Mouse (Mus musculus) erythroblast, adult 5-6 weeks (primary cell): Measurements from ENCODE around the gene Trim44. TPM values are rescaled to one million over a fixed set of nuclear protein-coding genes. Genes with fewer than 3 reads are reported as not detected.
A peak's percentile ranks its signal among the peaks of the same experiment; 100 is the strongest.

Source experiments
- ATAC-seq: replicated peaks from 2 replicates; pipeline ENCODE4 v1.8.0; 2016; ENCODE audit warnings: moderate number of reproducible peaks, mild to moderate bottlenecking, moderate TSS enrichment, inconsistent platforms; ENCODE audit not compliant: poor library complexity, low FRiP score, severe bottlenecking
- total RNA-seq, 2 experiments: library from RNA; stranded (forward) in 1 of 2; stranded (reverse) in 1 of 2; fragments of 150-400 nt in 1 of 2; fragments of 200-764, 138-1000 nt in 1 of 2; gene quantifications; 2 replicates each; pipeline versions ENCODE4 v1.2.3 to v1.2.4; 2015 to 2017; ENCODE audit warnings: low replicate concordance in 2 of 2

Gene Trim44
- total RNA-seq, 2 experiments from 2014 or later = 37.7 to 42.0 TPM

DNA sequence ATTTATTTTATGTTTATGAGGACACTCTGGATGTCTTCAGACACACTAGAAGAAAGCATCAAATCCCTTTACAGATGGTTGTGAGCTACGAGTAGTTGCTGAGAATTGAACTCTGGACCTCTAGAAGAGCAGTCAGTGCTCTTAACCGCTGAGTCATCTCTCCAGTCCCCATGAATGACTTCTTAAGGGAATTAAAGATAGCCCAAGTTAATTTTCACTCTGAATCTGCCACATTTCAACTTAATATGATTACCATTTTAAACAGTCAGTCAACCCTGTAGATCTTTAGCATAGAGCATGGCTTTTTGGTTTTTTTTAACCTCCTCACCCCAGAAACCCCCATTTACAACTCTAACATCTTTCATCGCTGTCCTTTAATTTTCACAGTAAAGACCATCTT, 2.1 kb upstream of the Trim44 start:
- ATAC-seq = no peak

DNA sequence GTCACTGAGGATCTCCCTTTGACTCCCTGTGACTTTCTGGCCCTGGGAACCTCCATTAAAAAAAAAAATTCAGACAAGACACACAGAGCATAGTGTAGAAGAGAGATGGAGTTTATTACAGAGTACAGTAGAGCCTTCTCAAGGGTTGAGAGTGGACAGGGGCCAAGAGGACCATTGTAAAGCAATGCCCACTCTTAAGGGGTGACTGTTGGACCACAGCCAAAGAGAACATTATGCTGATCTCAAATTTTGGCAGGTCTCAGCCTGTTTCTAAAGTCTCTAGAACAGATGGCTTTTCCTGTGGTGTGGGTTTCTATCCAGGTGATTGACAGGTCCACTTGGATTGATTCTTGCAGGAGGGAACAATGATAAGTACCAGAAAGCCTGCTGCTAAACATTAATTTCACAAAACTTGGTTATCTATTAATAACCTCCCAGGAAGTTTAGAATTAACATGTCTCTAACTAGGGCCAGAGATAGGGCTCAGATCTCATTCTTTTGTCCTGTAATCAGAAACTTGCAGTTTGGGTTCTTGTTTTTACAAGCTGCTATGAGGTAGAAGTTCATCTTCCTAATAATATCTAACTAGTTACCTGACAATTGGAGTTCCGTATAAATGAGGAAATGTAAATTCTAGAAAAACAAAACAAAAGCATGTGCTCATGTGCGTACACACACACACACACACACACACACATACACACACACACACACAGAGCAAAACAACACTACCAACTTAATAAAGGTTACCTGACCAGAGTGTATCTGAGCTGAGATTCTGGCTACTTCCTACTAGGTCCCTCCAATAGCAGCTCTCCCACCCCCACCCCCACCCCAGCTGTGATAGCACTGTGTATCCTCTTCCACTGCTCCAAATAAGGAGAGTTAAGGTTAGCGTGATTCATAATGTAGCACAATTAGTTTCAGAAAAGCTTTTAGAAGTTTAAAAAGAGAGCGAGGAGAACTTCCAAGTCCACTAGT, 1.0 kb downstream of the Trim44 start:
- no peak for ATAC-seq

DNA sequence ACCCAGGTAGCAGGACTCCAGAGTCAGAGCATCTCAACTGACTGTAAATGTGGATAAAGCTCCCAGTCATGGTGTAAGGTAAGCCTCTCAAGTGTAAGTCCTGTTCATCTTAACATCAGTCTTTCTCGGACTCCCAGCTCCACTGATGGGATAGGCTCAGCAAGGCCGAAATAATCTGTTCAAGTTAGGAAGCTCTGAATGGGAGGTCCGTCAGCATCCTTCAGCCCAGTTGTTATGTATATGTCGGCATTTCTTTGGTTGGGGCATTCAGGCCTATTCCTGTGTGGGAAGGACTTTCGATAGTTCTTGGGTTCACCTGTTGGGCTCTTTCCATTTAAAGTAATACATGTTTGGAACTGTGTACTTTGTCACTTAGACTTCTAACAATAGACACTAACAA, 3.6 kb downstream of the Trim44 start:
- no peak for ATAC-seq

DNA sequence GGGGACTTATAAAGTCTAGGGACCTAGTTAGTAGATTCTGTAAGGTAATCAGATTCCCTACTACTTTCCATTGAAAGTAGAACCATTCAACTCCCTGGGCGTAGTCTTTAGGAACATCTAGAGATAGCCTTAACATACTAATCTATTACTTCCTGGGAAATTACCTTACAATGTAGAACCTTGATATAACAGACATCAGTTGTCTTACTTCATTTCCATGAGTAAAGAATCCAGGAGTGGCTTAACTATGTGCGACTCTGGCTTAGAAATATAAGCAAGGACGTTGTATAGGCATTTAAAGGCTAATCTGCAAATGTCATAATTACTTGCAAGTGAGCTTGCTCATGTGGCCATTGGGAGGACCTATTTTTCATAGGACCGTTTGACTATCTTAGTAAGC, 4.3 kb downstream of the Trim44 start:
- ATAC-seq = no peak

DNA sequence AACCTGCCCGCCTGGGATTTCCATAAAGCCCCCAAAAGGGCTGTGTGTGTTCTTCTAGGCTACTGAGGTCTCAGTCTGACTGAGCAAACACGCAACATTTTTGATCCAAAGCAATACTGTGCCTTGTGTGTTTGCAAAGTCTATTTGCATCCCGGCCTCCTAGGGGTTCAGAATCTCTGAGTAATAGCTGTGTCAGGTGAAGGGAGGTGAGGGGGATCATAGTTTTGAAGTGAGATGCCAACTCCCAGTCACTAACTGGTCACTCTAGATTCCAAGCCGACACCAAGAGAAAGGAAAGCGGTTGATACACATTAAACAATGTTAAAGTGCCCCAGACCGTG, 6.3 kb downstream of the Trim44 start:
- ATAC-seq = no peak

DNA sequence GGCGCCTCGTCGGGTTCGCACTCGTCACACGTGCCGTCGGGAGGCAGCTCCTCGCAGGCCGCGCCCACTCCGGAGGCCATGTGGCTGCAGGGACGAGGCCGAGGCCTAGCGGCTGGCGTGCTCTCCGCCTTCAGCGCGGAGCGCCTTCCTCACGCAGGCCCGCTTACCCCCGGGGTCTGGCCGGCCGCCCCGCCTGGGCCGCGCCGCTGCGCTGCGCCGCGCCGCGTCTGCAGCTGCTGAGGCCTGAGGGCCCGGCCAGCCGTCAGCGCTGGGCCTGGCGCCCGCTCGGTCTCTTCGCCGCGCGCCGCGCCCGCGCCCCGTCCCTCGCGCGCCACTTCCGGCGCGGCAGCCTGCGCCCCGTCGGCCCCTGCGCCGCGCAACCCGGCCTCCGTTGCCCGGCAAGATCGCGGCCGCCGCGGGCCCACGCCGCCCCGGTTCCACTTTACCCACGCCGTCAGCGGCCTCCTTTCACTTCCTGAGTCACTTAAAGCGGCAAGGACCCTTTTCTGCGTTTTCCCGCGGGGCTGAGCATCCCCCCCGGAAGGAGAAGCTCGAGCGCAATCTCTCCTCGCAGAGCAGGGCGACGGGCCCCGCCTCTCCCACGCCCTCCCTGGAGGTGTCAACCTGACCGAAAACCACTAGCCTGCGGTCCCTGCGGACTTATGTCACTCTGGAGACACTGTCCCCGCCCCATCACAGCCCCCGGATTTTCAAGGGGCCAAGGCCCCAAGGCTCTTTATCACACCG, 6.8 kb downstream of the Trim44 start:
- peak; percentile 95 for ATAC-seq

DNA sequence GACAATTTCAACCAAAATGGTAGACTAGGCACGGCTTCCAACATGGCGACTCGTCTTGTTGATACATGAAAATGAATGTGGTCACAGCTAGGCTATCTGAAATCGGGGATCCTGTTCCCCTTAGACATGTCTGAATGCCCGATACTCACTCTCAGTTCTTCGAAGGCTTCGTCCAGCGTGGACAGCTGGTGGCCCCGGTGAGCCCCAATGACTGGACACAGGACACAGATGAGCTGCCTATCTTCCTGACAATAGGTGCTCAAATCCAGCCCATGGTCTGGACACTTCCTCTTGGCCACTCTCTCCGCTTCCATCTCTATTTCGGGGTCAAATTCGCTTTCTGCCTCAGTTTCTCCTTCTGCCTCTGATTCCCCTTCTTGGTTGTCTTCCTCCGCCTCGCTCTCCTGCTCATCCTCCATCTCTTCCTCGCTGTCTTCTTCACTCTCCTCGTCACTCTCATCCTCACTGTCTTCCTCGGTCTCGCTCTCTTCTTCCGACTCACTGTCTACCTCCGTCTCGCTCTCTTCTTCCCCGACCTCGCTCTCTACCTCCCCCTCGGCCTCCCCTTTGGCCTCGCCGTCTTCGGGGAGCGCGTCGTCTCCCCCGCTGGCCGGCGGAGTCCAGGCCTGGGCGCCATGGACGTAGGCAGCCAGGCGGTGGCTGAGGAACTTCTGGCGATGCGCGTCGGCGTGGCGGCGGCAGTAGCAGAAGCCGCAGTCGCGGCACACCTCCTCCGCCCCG, 7.6 kb downstream of the Trim44 start:
- ATAC-seq = no peak

DNA sequence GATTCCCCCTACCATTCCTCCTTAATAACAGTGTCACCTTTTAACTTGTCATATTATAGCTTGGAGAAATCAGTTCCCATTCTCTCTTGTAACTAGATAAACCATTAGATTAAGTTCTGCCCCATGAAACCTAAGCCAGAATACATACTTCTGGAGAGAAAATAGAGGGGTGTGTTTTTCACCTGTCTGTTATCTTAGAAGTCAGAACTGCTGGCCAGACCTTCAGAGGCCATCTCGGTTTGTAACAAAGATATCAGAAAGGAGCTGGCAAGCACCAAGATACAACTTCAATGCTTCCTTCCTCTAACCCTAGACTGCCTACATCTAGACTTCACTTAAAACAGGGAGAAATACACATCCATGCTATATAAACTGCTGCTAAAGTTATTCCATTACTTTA, 11.1 kb downstream of the Trim44 start:
- no peak for ATAC-seq

DNA sequence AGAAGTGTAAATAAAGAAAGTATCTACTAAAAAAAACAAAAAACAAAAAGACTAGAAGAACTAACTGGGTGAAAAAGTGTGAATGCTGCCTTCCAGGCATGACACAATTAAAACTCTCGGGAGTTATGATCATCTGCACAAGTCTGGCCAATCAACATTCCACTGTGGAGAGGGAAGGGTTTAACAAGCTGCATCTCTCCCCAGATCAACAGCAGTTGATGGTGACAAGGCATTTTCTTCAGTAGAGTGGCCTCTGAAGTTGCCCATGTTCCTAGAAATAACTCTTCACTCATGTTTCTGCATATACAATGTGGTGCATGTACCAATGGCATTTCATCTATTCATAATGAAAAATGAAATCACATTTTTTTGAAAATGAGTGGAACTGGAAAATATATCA, 14.2 kb downstream of the Trim44 start:
- no peak; the same call in 1 of the 2 replicates for ATAC-seq

DNA sequence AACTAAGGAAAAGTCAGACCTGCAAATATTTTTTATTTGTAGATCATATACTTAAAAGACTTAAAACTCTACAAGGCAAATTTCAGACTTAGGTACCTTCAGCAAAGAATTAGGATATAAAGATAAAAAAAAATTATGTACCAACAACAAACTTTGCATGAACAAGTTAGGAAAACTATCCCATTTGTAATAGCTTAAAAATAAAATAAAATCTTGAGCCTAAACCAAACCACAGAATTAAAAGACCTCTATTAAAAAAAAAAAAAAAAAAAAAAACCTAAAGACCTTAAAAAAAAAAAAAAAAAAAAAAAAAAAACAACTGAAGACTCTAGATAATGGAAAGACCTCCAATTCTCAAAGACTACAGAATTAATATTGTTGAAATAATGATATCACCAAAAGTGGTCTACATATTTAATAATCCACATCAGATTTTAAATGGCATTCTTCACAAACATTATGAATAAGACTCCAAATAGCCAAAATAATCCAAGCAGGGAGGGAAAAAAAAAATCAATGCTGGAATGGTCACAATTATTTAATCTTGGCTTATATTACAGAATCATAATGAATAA, 22.2 kb downstream of the Trim44 start:
- no peak for ATAC-seq

DNA sequence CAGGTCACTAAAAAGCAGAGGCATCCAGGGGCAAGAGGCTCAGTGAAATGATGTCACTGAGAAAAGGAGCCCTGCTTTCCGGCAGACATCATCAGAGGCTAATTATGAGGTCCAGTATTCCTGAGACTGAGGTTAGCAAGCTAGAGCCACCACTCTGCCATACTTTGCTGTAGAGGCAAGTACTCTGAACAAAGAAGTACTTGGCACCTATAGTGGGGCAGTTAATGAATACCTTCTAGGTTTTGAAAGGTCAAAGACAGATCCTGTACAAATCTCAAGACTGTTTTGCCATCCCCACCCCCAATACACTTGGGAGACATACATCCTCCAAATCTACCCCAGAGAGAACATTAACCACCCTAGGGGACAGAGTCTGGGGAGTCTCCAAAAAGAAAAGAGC, 23.1 kb downstream of the Trim44 start:
- ATAC-seq = 0 out of 2 replicates have a peak, but pooled peaks have one; percentile 29

DNA sequence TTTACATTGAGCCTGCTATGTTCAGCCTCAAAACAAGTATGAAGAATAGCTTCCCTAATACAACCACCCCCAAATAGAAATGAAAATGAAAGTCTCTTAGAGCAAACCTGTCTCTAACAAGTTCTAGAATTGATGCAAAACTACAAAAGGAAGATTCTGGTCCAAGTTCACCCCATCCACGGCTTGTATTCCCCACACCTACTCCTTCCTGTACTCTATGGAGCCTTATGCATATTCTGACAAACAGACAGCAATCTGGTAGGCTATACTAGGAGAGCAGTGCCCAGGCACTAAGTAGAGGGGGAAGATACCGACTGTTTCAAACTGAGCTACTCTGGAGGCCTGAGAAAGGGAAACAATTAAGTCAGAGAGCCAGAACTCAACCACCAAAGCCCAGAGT, 23.6 kb downstream of the Trim44 start:
- ATAC-seq = peak; percentile 48

DNA sequence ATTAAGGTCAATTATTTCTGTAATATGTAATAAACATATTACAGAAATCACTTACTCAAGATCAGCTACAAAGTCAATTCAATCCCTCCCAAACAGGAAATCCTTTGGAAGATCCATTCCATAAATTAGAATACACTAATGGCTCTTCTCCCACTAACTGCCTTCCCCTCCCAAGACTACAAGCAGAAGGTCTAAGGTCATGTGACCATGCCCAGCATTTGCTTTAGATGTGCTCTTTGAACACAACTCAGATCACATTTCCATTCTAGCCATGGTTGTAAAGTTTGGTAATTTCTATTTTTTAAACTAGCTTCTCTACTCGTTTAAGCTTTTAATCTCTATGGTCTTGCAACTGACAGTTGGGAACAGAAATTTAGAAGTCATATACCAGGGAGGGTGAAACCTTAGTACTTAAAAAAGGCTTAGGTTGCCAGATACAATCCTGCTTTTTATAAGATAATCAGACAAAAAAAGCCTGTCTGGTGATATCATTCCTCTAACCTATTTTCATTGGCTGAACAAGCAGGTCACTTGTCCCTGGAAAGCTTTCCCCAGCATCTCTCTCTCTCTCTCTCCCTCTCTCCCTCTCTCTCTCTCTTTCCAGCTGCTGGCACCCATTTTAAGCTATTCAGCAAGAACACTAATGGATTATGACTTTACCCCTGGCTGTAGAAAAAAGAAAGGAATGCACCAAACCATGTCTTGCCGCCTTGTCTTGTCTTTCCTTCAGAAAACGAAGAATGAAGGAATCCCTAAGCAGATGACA, 24.4 kb downstream of the Trim44 start:
- no peak for ATAC-seq

DNA sequence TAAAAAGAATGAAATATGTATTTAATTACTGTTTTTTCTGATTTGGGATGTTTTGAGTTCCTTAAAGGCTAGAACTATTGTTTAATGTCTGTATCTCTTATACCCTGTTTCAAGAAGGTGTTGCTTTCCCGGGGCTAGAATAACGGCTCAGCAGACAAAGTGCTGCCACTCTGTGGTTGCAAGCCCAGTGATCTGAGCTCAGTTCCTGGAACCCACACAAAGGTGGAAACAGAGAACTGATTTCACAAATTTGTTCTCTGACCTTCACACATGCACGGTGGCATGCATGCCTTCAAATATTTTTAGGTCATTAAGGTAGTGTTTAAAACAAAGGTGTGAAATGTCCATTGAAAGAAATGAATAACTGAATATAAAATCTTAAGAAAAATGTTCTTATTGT, 25.1 kb downstream of the Trim44 start:
- no peak for ATAC-seq

DNA sequence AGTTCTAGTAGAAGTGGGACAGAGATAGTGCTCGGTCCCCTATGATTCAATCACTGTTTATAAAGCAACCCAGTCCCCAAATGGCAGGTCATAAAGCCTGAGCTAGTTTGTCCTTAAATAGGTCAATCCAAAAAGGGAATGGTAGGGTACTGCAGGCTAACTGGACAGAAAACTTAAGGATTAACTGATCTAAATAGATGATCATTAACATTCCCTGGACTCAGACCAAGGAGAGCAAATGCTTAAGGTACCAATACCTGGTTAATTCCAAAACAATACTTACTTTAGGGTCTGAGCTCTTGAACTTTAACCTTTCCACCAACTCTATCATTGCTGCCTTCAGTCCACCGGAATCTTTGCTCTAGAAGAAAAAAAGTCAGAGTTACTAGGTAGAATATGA, 27.0 kb downstream of the Trim44 start:
- ATAC-seq = no peak

DNA sequence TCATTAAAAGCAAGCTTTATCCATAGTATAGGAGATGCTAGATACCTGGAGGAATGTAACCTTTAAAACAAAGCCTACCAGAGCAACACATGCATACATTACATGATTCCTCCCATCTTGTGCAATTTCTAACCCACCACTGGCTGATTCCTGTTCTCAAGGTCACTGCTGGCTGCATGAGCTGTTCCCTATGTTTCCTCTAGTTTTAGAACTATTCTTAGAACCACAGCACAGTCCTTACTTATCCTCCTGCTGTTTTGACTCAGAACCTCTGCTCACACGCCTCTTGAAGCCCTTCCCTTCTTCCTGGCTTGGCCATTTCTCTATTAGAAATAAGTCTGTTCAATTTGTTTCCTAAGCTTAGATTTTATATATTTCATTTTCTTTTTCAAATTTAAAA, 28.7 kb downstream of the Trim44 start:
- ATAC-seq = no peak

DNA sequence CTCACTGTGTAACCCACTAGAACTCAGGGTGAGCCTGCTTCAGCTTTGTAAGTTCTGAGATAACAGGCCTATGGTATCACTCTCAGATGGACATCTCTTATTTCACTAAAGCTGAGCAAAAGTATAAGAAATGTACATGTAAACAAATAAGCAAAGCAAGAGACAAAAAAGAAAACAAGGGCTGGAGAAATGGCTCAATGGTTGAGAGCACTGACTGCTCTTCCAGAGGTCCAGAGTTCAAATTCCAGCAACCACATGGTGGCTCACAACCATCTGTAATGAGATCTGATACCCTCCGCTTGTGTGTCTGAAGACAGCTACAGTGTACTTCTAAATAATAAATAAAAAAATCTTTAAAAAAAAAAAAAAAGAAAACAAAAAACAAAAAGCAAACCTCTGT, 29.2 kb downstream of the Trim44 start:
- ATAC-seq = no peak

DNA sequence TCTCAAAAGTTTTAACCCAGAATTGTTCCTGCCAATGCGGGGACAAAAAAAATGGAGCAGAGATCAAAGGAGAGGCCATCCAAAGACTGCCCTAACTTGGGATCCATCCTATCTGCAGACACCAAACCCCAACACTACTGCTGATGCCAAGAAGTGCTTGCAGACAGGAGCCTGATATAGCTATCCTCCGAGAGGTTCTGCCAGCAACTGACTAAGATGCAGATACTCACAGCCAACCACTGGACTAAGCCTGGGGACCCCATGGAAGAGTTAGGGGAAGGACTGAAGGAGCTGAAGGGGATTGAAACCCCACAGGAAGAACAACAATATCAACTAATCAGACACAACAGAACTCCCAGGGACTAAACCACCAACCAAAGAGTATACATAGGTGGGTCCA, 30.3 kb downstream of the Trim44 start:
- ATAC-seq = peak; percentile 58

DNA sequence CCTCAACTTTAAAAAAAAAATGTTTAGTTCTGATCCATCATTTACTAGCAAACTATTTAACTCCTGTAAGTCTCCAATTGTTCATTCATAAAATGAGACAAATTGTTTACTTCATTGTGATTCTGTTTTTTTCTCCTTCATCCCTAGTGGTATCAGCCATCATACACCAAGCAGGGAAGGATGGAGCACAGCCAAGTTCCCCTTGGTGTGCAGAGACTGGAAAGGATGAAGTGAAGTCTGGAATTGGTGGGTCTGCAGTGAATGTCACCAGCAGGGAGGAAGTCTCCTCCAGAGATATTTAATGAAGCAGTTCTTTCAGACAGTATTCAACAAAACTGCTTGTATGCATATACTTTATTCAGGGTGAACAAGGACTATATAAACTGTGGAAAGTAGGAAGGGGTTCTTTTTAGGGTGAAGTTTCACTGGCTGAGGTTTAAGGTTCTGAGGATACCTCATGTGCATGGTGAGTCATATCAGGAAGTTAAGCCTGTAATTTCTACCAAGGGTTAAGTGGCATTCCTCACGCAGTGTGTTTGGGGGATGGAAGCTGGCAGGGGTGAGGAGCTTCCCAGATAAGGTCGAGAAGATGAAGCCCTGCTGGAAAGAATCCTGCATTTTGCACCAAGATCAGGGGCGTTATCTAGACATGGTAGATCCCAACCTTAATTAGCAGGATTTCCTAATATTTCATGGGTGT, 34.1 kb downstream of the Trim44 start:
- no peak for ATAC-seq
